Mouse (Mus musculus) spleen, postnatal 10 days (tissue): ENCODE results near the gene Pheta1.

Source experiments
- DNase-seq, 2 experiments: peaks; one replicate each; pipeline ENCODE4 v3.0.0; 2021 to 2022; ENCODE audit warnings: low spot score in 2 of 2

Pheta1 gene

GRCm38 (mm10) chr5:121848743-121849142 lies at the start of gene Pheta1:
TSS of gene Pheta1 (plus strand) at chr5:121848984.
- DNase-seq: peak; percentile 89 to 92

GRCm38 (mm10) chr5:121807186-121807585 lies 41.6 kb upstream of the Pheta1 start:
- DNase-seq: no peak

GRCm38 (mm10) chr5:121808202-121808601 lies 40.6 kb upstream of the Pheta1 start:
- DNase-seq: no peak

- DNase-seq: no peak
These were observed 39.0 kb upstream of the Pheta1 start for GRCm38 (mm10) chr5:121809667-121810224.

- DNase-seq: no peak
These were observed 38.2 kb upstream of the Pheta1 start for GRCm38 (mm10) chr5:121810331-121811151.

- DNase-seq: no peak
These were observed 37.3 kb upstream of the Pheta1 start for GRCm38 (mm10) chr5:121811485-121811931.

- no peak for DNase-seq
These were observed 36.1 kb upstream of the Pheta1 start for GRCm38 (mm10) chr5:121812526-121813243.

GRCm38 (mm10) chr5:121813744-121814143 lies 35.0 kb upstream of the Pheta1 start:
- no peak for DNase-seq

- peak in 1 of 2 experiments; percentile 66 for DNase-seq
These were observed 33.7 kb upstream of the Pheta1 start for GRCm38 (mm10) chr5:121815067-121815466.

GRCm38 (mm10) chr5:121815867-121816380 lies 32.9 kb upstream of the Pheta1 start:
- DNase-seq: no peak

GRCm38 (mm10) chr5:121816611-121817010 lies 32.2 kb upstream of the Pheta1 start:
- no peak for DNase-seq

GRCm38 (mm10) chr5:121817551-121817950 lies 31.2 kb upstream of the Pheta1 start:
- no peak for DNase-seq

- DNase-seq: no peak
These were observed 30.4 kb upstream of the Pheta1 start for GRCm38 (mm10) chr5:121818401-121818800.

GRCm38 (mm10) chr5:121818862-121819261 lies 29.9 kb upstream of the Pheta1 start:
- DNase-seq: no peak

GRCm38 (mm10) chr5:121819559-121819958 lies 29.2 kb upstream of the Pheta1 start:
- no peak for DNase-seq

- no peak for DNase-seq
These were observed 28.6 kb upstream of the Pheta1 start for GRCm38 (mm10) chr5:121820161-121820560.

- no peak for DNase-seq
These were observed 28.1 kb upstream of the Pheta1 start for GRCm38 (mm10) chr5:121820657-121821056.

- DNase-seq: no peak
These were observed 27.7 kb upstream of the Pheta1 start for GRCm38 (mm10) chr5:121821116-121821515.

GRCm38 (mm10) chr5:121821552-121821951 lies 27.2 kb upstream of the Pheta1 start:
- no peak for DNase-seq

GRCm38 (mm10) chr5:121822786-121823505 lies 25.8 kb upstream of the Pheta1 start:
- DNase-seq: no peak

- DNase-seq: no peak
These were observed 25.1 kb upstream of the Pheta1 start for GRCm38 (mm10) chr5:121823668-121824067.

- no peak for DNase-seq
These were observed 24.7 kb upstream of the Pheta1 start for GRCm38 (mm10) chr5:121824121-121824520.
